ENCODE assay signal across 9 mouse cellular contexts in genomic region chr17:23674271-23674952, GRCm38 (mm10). TPM values are rescaled to one million over a fixed set of nuclear protein-coding genes. Genes with fewer than 3 reads are reported as not detected.
A peak's percentile ranks its signal among the peaks of the same experiment; 100 is the strongest.
DNase-seq lines count a peak whose midpoint lies in the region; ATAC-seq and TF ChIP-seq lines count a peak whose summit lies in the region.
"Had no signal": no experiment of that assay in that cellular context is flagged by ENCODE, and none has a peak within 500 bp of the region (broad histone marks: within the 10 kb centered on the region; RNA-seq: fewer than 3 reads in every experiment).

No protein-coding gene starts in this region.

- ATAC-seq in Patski = peak; percentile 0
- ATAC-seq in forebrain, embryonic 12.5 days (ENCODE audit: low FRiP score) = no peak; the same call in 1 of the 2 replicates
- ATAC-seq in hindbrain, postnatal 0 days = no peak
- no peak for ATAC-seq in midbrain, embryonic 12.5 days (ENCODE audit: low FRiP score, low read depth)

- in situ Hi-C loops in Patski (cut with MboI; ENCODE audit: low pct_unique_long_range_greater_than_20kb) = no loop called here

- DNase-seq in gastrocnemius, adult 18-20 months (ENCODE audit: low spot score) = peak; percentile 32
- no peak for DNase-seq in gastrocnemius, postnatal 4 days (ENCODE audit: low spot score in 2 of 2)
- DNase-seq in Patski (ENCODE audit: low read depth, low spot score) = no peak
- no peak for DNase-seq in hindbrain, postnatal 0 days (ENCODE audit: low spot score)
- DNase-seq in left cerebral cortex, adult 18-20 months (ENCODE audit: low spot score in 2 of 2) = no peak
- DNase-seq in gastrocnemius, postnatal 10 days = no peak

- no peak overlapping the region for H3K27ac ChIP-seq in forebrain, embryonic 12.5 days
- peak overlapping the region; percentile 82; the same call in 1 of the 2 replicates for H3K27ac ChIP-seq in hindbrain, postnatal 0 days
- H3K27ac ChIP-seq in midbrain, embryonic 12.5 days (replicated peaks) = no peak overlapping the region

- 41% methylated on average over 9 of the region's 9 CpGs for WGBS in forebrain, embryonic 12.5 days
- WGBS in hindbrain, postnatal 0 days = 41% methylated on average over 9 of the region's 9 CpGs
- 54% methylated on average over 9 of the region's 9 CpGs for WGBS in midbrain, embryonic 12.5 days

- TF ChIP-seq CTCF in Patski (IDR thresholded peaks at IDR 0.05) = no peak
- TF ChIP-seq CTCF in hindbrain, postnatal 0 days (IDR thresholded peaks at IDR 0.05; ENCODE audit: low read depth) = no peak

- CTCF ChIA-PET in Patski (lab: Charles Lee) = interaction anchor here (1.2 to 2.9 kb wide), 4 partner anchors 16 to 32 kb away, joined by 3 to 13 read pairs (median 3); no protein-coding TSS in a partner anchor

- POLR2A ChIA-PET in Patski (lab: Charles Lee) = interaction anchor here (1.0 to 4.0 kb wide), 4 partner anchors 9 to 62 kb away, joined by 3 to 28 read pairs (median 4); no protein-coding TSS in a partner anchor

- H3K9ac ChIP-seq in forebrain, embryonic 12.5 days = peak overlapping the region; percentile 50
- peak overlapping the region; percentile 63 for H3K9ac ChIP-seq in hindbrain, postnatal 0 days (replicated peaks; ENCODE audit: low read length)
- H3K9ac ChIP-seq in midbrain, embryonic 12.5 days (replicated peaks) = peak overlapping the region; percentile 66

- H3K9me3 ChIP-seq in forebrain, embryonic 12.5 days = no peaks in the 10 kb centered on the region
- no peaks in the 10 kb centered on the region for H3K9me3 ChIP-seq in hindbrain, postnatal 0 days (ENCODE audit: low read length)
- no peaks in the 10 kb centered on the region for H3K9me3 ChIP-seq in midbrain, embryonic 12.5 days

- peak overlapping the region; percentile 63 for H3K4me2 ChIP-seq in forebrain, embryonic 12.5 days
- H3K4me2 ChIP-seq in hindbrain, postnatal 0 days (ENCODE audit: low read depth, low read length) = peak overlapping the region; percentile 75
- H3K4me2 ChIP-seq in midbrain, embryonic 12.5 days (replicated peaks) = peak overlapping the region; percentile 68

- no peaks in the 10 kb centered on the region for H3K27me3 ChIP-seq in Patski
- peaks cover 43% of the 10 kb centered on the region for H3K27me3 ChIP-seq in forebrain, embryonic 12.5 days
- H3K27me3 ChIP-seq in hindbrain, postnatal 0 days (ENCODE audit: insufficient read depth, low read length) = peaks cover 11% of the 10 kb centered on the region; the same call in 1 of the 2 replicates
- peaks cover 49% of the 10 kb centered on the region for H3K27me3 ChIP-seq in midbrain, embryonic 12.5 days

- H3K4me1 ChIP-seq in forebrain, embryonic 12.5 days = peaks cover 38% of the 10 kb centered on the region
- H3K4me1 ChIP-seq in hindbrain, postnatal 0 days (ENCODE audit: insufficient read depth, low read length) = peaks cover 19% of the 10 kb centered on the region
- peaks cover 41% of the 10 kb centered on the region for H3K4me1 ChIP-seq in midbrain, embryonic 12.5 days

- peak overlapping the region; percentile 64 for H3K4me3 ChIP-seq in forebrain, embryonic 12.5 days (replicated peaks)
- H3K4me3 ChIP-seq in hindbrain, postnatal 0 days (ENCODE audit: low read length) = peak overlapping the region; percentile 66
- H3K4me3 ChIP-seq in midbrain, embryonic 12.5 days = peak overlapping the region; percentile 64

- peaks cover 11% of the 10 kb centered on the region for H3K36me3 ChIP-seq in forebrain, embryonic 12.5 days (replicated peaks)
- H3K36me3 ChIP-seq in hindbrain, postnatal 0 days (ENCODE audit: insufficient read depth, low read length) = no peaks in the 10 kb centered on the region
- H3K36me3 ChIP-seq in midbrain, embryonic 12.5 days = peaks cover 11% of the 10 kb centered on the region

RNA-seq across cellular contexts. Expression of gene Thoc6, which starts 0.7 kb away (rescaled TPM):
- total RNA-seq in gastrocnemius, adult 18-20 months (2021) = 1 to 10 TPM; 6.9 to 9.9 TPM
- total RNA-seq in gastrocnemius, postnatal 4 days (2021) = 10 to 100 TPM; 18.8 to 20.8 TPM
- polyA plus RNA-seq in Patski (2021) = 32.9 TPM
- polyA plus RNA-seq in forebrain, embryonic 12.5 days (2016; fragmentation: Nextera tagmentation; extraction: Ambion mirVana) = 49.3 and 49.7 TPM in 2 replicates
- 16.1 and 28.1 TPM in 2 replicates for total RNA-seq in hindbrain, postnatal 0 days (2014; rRNA removed)
- 28.4 and 29.1 TPM in 2 replicates for polyA plus RNA-seq in hindbrain, postnatal 0 days (2015; fragmentation: Nextera tagmentation; extraction: Ambion mirVana)
- polyA plus RNA-seq in midbrain, embryonic 12.5 days (2016; fragmentation: Nextera tagmentation; extraction: Ambion mirVana) = 46.7 and 48.5 TPM in 2 replicates
- 1 to 10 TPM; 5.3 to 6.8 TPM for total RNA-seq in left cerebral cortex, adult 18-20 months (2021)
- 10 to 100 TPM; 17.7 to 21.2 TPM for total RNA-seq in gastrocnemius, postnatal 10 days (2021)

RNA-seq across cellular contexts. Expression of gene Hcfc1r1, which starts 1.0 kb away (rescaled TPM):
- 100 to 1,000 TPM; 135 to 138 TPM for total RNA-seq in gastrocnemius, adult 18-20 months (2021)
- total RNA-seq in gastrocnemius, postnatal 4 days (2021) = 100 to 1,000 TPM; 214 to 230 TPM
- 261 TPM for polyA plus RNA-seq in Patski (2021)
- 47.1 and 50.3 TPM in 2 replicates for polyA plus RNA-seq in forebrain, embryonic 12.5 days (2016; fragmentation: Nextera tagmentation; extraction: Ambion mirVana)
- 107 and 126 TPM in 2 replicates for total RNA-seq in hindbrain, postnatal 0 days (2014; rRNA removed)
- polyA plus RNA-seq in hindbrain, postnatal 0 days (2015; fragmentation: Nextera tagmentation; extraction: Ambion mirVana) = 209 and 217 TPM in 2 replicates
- polyA plus RNA-seq in midbrain, embryonic 12.5 days (2016; fragmentation: Nextera tagmentation; extraction: Ambion mirVana) = 52.2 and 52.8 TPM in 2 replicates
- 100 to 1,000 TPM; 126 to 130 TPM for total RNA-seq in left cerebral cortex, adult 18-20 months (2021)
- total RNA-seq in gastrocnemius, postnatal 10 days (2021) = 100 to 1,000 TPM; 273 to 283 TPM

RNA-seq across cellular contexts. Expression of gene Tnfrsf12a, which starts 2.9 kb away (rescaled TPM):
- 10 to 100 TPM; 19.6 to 99.5 TPM for total RNA-seq in gastrocnemius, adult 18-20 months (2021)
- 10 to 100 TPM; 43.7 to 55.5 TPM for total RNA-seq in gastrocnemius, postnatal 4 days (2021)
- 421 TPM for polyA plus RNA-seq in Patski (2021)
- 3.6 and 4.2 TPM in 2 replicates for polyA plus RNA-seq in forebrain, embryonic 12.5 days (2016; fragmentation: Nextera tagmentation; extraction: Ambion mirVana)
- 5.5 and 8.7 TPM in 2 replicates for total RNA-seq in hindbrain, postnatal 0 days (2014; rRNA removed)
- 7.3 and 7.7 TPM in 2 replicates for polyA plus RNA-seq in hindbrain, postnatal 0 days (2015; fragmentation: Nextera tagmentation; extraction: Ambion mirVana)
- polyA plus RNA-seq in midbrain, embryonic 12.5 days (2016; fragmentation: Nextera tagmentation; extraction: Ambion mirVana) = 2.2 and 2.5 TPM in 2 replicates
- 10 to 100 TPM; 10.2 to 12.7 TPM for total RNA-seq in left cerebral cortex, adult 18-20 months (2021)
- total RNA-seq in gastrocnemius, postnatal 10 days (2021) = 10 to 100 TPM; 33.4 to 51.3 TPM

RNA-seq across cellular contexts. Expression of gene Cldn6, which starts 4.6 kb away (rescaled TPM):
- total RNA-seq in gastrocnemius, adult 18-20 months (2021) = not detected
- not detected for total RNA-seq in gastrocnemius, postnatal 4 days (2021)
- not detected for polyA plus RNA-seq in Patski (2021)
- polyA plus RNA-seq in forebrain, embryonic 12.5 days (2016; fragmentation: Nextera tagmentation; extraction: Ambion mirVana) = 7.1 and 8.0 TPM in 2 replicates
- total RNA-seq in hindbrain, postnatal 0 days (2014; rRNA removed) = 0.75 and 1.0 TPM in 2 replicates
- polyA plus RNA-seq in hindbrain, postnatal 0 days (2015; fragmentation: Nextera tagmentation; extraction: Ambion mirVana) = 0.33 and 0.34 TPM in 2 replicates
- polyA plus RNA-seq in midbrain, embryonic 12.5 days (2016; fragmentation: Nextera tagmentation; extraction: Ambion mirVana) = 1.7 and 2.8 TPM in 2 replicates
- total RNA-seq in left cerebral cortex, adult 18-20 months (2021) = not detected
- total RNA-seq in gastrocnemius, postnatal 10 days (2021) = not detected
- total RNA-seq: layer of hippocampus, postnatal 14 days had no signal

RNA-seq across cellular contexts. Expression of gene Cldn9, which starts 9.4 kb away (rescaled TPM):
- under 1 TPM in 1 of 2 experiments, not detected in 1; 0.21 TPM for total RNA-seq in gastrocnemius, adult 18-20 months (2021)
- total RNA-seq in gastrocnemius, postnatal 4 days (2021) = under 1 TPM; 0.61 to 0.91 TPM
- 0.05 TPM for polyA plus RNA-seq in Patski (2021)
- polyA plus RNA-seq in forebrain, embryonic 12.5 days (2016; fragmentation: Nextera tagmentation; extraction: Ambion mirVana) = 6.3 and 8.2 TPM in 2 replicates
- 1.0 and 1.9 TPM in 2 replicates for total RNA-seq in hindbrain, postnatal 0 days (2014; rRNA removed)
- polyA plus RNA-seq in hindbrain, postnatal 0 days (2015; fragmentation: Nextera tagmentation; extraction: Ambion mirVana) = 1.1 and 1.2 TPM in 2 replicates
- polyA plus RNA-seq in midbrain, embryonic 12.5 days (2016; fragmentation: Nextera tagmentation; extraction: Ambion mirVana) = 0.84 TPM in 2 replicates
- total RNA-seq in left cerebral cortex, adult 18-20 months (2021) = under 1 TPM; 0.23 to 0.26 TPM
- total RNA-seq in gastrocnemius, postnatal 10 days (2021) = under 1 TPM; 0.54 to 0.70 TPM
